Mouse (Mus musculus): ENCODE data around the gene Nsun2. TPM values are rescaled to one million over a fixed set of nuclear protein-coding genes. Genes with fewer than 3 reads are reported as not detected.
A peak's percentile ranks its signal among the peaks of the same experiment; 100 is the strongest.

Gene Nsun2
- polyA plus RNA-seq, 1 experiment from 2014 or later = 131 TPM

GRCm38 (mm10) chr13:69611398-69612174 is 78.0 kb downstream of the Nsun2 start, which contains the start of gene Srd5a1:
Gene Srd5a1, minus strand, starts transcription at chr13:69611442.
- Histone ChIP-seq H3K4me1 (ENCODE audit: insufficient read depth, low read length) (peaks cover 17% of the 10 kb centered on the region), H3K9ac (replicated peaks; ENCODE audit: low read length) (peak within 1 kb of the TSS; percentile 87), H3K36me3 (ENCODE audit: insufficient read depth, low read length) (peaks cover 23% of the 10 kb centered on the region), H3K4me3 (ENCODE audit: low read length) (peak within 1 kb of the TSS; percentile 98), H3K4me2 (replicated peaks; ENCODE audit: low read depth, low read length) (peak within 1 kb of the TSS; percentile 88), H3K9me3 (ENCODE audit: low read length) (no peaks in the 10 kb centered on the region), H3K27ac (ENCODE audit: low read length) (peak within 1 kb of the TSS; percentile 75), H3K27me3 (ENCODE audit: insufficient read depth, low read length) (no peaks in the 10 kb centered on the region)
- whole genome bisulfite sequencing = under 1% methylated on average over 69 of the region's 69 CpGs
- peak; percentile 99 for ATAC-seq (ENCODE audit: low FRiP score, low TSS enrichment)

DNA sequence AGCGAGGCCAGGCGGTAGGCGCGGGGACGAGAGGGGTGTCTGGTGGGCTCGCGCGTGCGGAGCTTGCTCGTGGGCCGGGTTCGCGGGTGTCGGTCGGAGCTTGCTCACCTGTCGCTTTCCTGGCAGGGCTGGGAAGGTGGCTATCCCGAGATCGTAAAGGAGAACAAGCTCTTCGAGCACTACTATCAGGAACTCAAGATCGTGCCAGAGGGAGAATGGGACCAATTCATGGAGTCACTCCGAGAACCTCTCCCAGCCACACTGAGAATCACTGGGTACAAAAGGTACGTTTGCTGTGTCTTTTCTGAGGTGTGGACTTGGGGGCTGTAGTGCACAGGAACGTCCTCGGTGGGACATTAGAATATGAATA is 78.6 kb downstream of the Nsun2 start:
- WGBS = under 1% methylated on average over 24 of the region's 24 CpGs
- peaks cover 28% of the 10 kb centered on the region for H3K36me3 ChIP-seq (ENCODE audit: insufficient read depth, low read length)
- peak overlapping the region; percentile 98 for H3K4me3 ChIP-seq (ENCODE audit: low read length)
- ATAC-seq (ENCODE audit: low FRiP score, low TSS enrichment) = no peak
- H3K9me3 ChIP-seq (ENCODE audit: low read length) = no peaks in the 10 kb centered on the region
- H3K27ac ChIP-seq (ENCODE audit: low read length) = peak overlapping the region; percentile 75
- H3K4me2 ChIP-seq (replicated peaks; ENCODE audit: low read depth, low read length) = peak overlapping the region; percentile 75
- peak overlapping the region; percentile 87 for H3K9ac ChIP-seq (replicated peaks; ENCODE audit: low read length)
- H3K4me1 ChIP-seq (ENCODE audit: insufficient read depth, low read length) = peaks cover 17% of the 10 kb centered on the region
- no peaks in the 10 kb centered on the region for H3K27me3 ChIP-seq (ENCODE audit: insufficient read depth, low read length)

GRCm38 (mm10) chr13:69616716-69617115 is 83.2 kb downstream of the Nsun2 start:
- WGBS = 90% methylated on average over 6 of the region's 6 CpGs
- no peak for ATAC-seq (ENCODE audit: low FRiP score, low TSS enrichment)
- Histone ChIP-seq H3K27me3 (ENCODE audit: insufficient read depth, low read length) (no peaks in the 10 kb centered on the region), H3K9ac (replicated peaks; ENCODE audit: low read length) (no peak overlapping the region), H3K9me3 (ENCODE audit: low read length) (no peaks in the 10 kb centered on the region), H3K4me2 (replicated peaks; ENCODE audit: low read depth, low read length) (no peak overlapping the region), H3K36me3 (ENCODE audit: insufficient read depth, low read length) (peaks cover 67% of the 10 kb centered on the region), H3K27ac (ENCODE audit: low read length) (no peak overlapping the region), H3K4me1 (ENCODE audit: insufficient read depth, low read length) (peaks cover 13% of the 10 kb centered on the region), H3K4me3 (ENCODE audit: low read length) (no peak overlapping the region)

DNA sequence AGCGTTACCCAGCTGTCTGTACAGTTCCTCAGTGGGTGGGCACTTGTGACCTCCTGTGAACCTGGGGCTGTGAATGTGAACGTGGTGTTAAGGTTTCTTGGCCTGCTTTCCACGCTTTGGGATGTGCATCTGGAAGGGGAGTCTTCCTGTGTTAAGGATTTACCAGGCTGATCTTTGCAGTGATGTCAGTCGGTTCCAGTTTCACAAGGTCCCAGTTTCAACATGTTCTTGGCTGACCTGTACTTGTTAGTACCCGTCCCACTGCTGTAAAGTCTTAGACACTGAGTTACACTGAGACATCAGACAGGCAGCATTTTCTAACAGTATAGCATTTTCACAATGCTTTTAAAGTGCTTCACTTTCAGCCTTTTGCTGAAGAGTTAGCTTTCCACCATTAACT is 90.3 kb downstream of the Nsun2 start:
- no peak overlapping the region for H3K4me2 ChIP-seq (replicated peaks; ENCODE audit: low read depth, low read length)
- no peaks in the 10 kb centered on the region for H3K4me1 ChIP-seq (ENCODE audit: insufficient read depth, low read length)
- ATAC-seq (ENCODE audit: low FRiP score, low TSS enrichment) = no peak
- H3K36me3 ChIP-seq (ENCODE audit: insufficient read depth, low read length) = peaks cover 79% of the 10 kb centered on the region
- no peaks in the 10 kb centered on the region for H3K27me3 ChIP-seq (ENCODE audit: insufficient read depth, low read length)
- H3K9me3 ChIP-seq (ENCODE audit: low read length) = no peaks in the 10 kb centered on the region
- 77% methylated on average over 5 of the region's 5 CpGs for WGBS
- H3K4me3 ChIP-seq (ENCODE audit: low read length) = no peak overlapping the region
- no peak overlapping the region for H3K9ac ChIP-seq (replicated peaks; ENCODE audit: low read length)
- no peak overlapping the region for H3K27ac ChIP-seq (ENCODE audit: low read length)

DNA sequence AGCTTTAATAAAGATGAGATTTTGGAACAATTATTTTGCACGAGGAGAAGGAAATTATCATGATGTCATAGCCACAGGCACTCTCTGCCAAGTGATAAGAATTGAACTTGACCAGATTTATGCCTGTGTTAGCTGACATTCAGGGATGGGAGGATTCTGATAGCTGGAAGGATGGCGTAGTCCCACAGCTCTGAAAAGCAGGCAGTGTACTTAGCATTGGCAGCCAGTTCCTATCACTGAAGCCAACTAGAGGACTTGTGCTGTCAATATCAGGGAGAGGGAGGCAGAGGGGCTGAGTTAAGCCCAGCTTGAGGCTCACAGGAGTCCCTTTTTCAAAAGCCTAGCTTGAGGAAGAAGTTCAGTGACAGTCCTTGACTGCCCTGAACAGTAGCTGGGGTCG is 91.0 kb downstream of the Nsun2 start:
- 81% methylated on average over 3 of the region's 3 CpGs for WGBS
- peaks cover 79% of the 10 kb centered on the region for H3K36me3 ChIP-seq (ENCODE audit: insufficient read depth, low read length)

DNA sequence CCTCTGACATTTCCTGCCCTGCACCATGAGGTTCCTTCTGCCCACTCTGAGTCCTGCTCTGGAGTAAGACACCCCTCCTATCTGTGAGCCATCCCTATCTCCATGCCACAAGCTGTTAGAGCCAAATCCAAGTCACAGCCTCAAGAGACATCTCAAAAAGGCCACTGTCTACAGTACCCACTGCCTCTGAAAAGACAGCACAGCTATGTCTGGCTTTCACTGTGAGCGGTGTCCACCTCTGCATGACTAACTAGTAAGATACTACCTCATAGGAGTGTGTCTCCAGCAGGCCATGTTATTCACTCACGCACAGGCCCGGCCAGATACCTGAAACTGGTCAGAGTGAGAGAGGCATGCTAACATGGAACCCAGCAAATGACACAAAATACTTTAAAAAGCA is 94.4 kb downstream of the Nsun2 start:
- Histone ChIP-seq H3K9me3 (ENCODE audit: low read length) (no peaks in the 10 kb centered on the region), H3K36me3 (ENCODE audit: insufficient read depth, low read length) (peaks cover 88% of the 10 kb centered on the region), H3K4me1 (ENCODE audit: insufficient read depth, low read length) (no peaks in the 10 kb centered on the region), H3K4me2 (replicated peaks; ENCODE audit: low read depth, low read length) (no peak overlapping the region), H3K4me3 (ENCODE audit: low read length) (no peak overlapping the region), H3K27me3 (ENCODE audit: insufficient read depth, low read length) (no peaks in the 10 kb centered on the region), H3K27ac (ENCODE audit: low read length) (no peak overlapping the region), H3K9ac (replicated peaks; ENCODE audit: low read length) (no peak overlapping the region)
- 94% methylated on average over 3 of the region's 3 CpGs for WGBS
- no peak for ATAC-seq (ENCODE audit: low FRiP score, low TSS enrichment)

More for the DNA sequence above, 91.0 kb downstream of the Nsun2 start:
- ATAC-seq (ENCODE audit: low FRiP score, low TSS enrichment) = no peak
- H3K4me3 ChIP-seq (ENCODE audit: low read length) = no peak overlapping the region
- H3K27me3 ChIP-seq (ENCODE audit: insufficient read depth, low read length) = no peaks in the 10 kb centered on the region
- H3K4me2 ChIP-seq (replicated peaks; ENCODE audit: low read depth, low read length) = no peak overlapping the region
- no peaks in the 10 kb centered on the region for H3K4me1 ChIP-seq (ENCODE audit: insufficient read depth, low read length)
- H3K9ac ChIP-seq (replicated peaks; ENCODE audit: low read length) = no peak overlapping the region
- no peaks in the 10 kb centered on the region for H3K9me3 ChIP-seq (ENCODE audit: low read length)
- H3K27ac ChIP-seq (ENCODE audit: low read length) = no peak overlapping the region

GRCm38 (mm10) chr13:69630576-69630975 is 97.0 kb downstream of the Nsun2 start:
- Histone ChIP-seq H3K4me2 (replicated peaks; ENCODE audit: low read depth, low read length) (no peak overlapping the region), H3K4me1 (ENCODE audit: insufficient read depth, low read length) (no peaks in the 10 kb centered on the region), H3K36me3 (ENCODE audit: insufficient read depth, low read length) (peaks cover 89% of the 10 kb centered on the region), H3K9me3 (ENCODE audit: low read length) (no peaks in the 10 kb centered on the region), H3K27me3 (ENCODE audit: insufficient read depth, low read length) (no peaks in the 10 kb centered on the region), H3K27ac (ENCODE audit: low read length) (no peak overlapping the region), H3K4me3 (ENCODE audit: low read length) (no peak overlapping the region), H3K9ac (replicated peaks; ENCODE audit: low read length) (no peak overlapping the region)
- 74% methylated on average over 8 of the region's 8 CpGs for WGBS
- ATAC-seq (ENCODE audit: low FRiP score, low TSS enrichment) = no peak

DNA sequence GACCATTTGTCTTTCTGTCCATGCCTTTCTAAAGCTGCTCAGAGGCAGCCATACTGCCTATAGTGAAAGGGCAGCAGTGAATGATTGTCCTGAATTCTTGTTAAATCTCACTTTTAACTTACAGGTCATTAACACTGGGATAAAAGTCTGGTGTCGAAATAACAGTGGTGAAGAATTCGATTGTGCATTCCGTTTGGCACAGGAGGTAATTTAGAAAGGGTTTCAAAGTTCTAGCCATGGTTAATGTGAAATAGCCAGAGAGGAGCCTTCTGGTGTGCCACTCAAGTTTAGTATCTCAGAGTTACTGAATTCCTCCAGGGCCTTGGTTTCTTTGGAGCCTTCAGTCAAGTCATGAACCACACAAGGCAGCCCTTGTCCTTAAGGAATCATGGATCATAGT is 97.6 kb downstream of the Nsun2 start:
- whole genome bisulfite sequencing = 92% methylated on average over 3 of the region's 3 CpGs
- Histone ChIP-seq H3K9me3 (ENCODE audit: low read length) (no peaks in the 10 kb centered on the region), H3K27me3 (ENCODE audit: insufficient read depth, low read length) (no peaks in the 10 kb centered on the region), H3K4me1 (ENCODE audit: insufficient read depth, low read length) (no peaks in the 10 kb centered on the region), H3K9ac (replicated peaks; ENCODE audit: low read length) (no peak overlapping the region), H3K36me3 (ENCODE audit: insufficient read depth, low read length) (peaks cover 88% of the 10 kb centered on the region), H3K4me2 (replicated peaks; ENCODE audit: low read depth, low read length) (no peak overlapping the region), H3K4me3 (ENCODE audit: low read length) (no peak overlapping the region), H3K27ac (ENCODE audit: low read length) (no peak overlapping the region)
- no peak for ATAC-seq (ENCODE audit: low FRiP score, low TSS enrichment)

GRCm38 (mm10) chr13:69631659-69632058 is 98.1 kb downstream of the Nsun2 start:
- ATAC-seq (ENCODE audit: low FRiP score, low TSS enrichment) = no peak
- Histone ChIP-seq H3K27ac (ENCODE audit: low read length) (no peak overlapping the region), H3K4me2 (replicated peaks; ENCODE audit: low read depth, low read length) (no peak overlapping the region), H3K4me1 (ENCODE audit: insufficient read depth, low read length) (no peaks in the 10 kb centered on the region), H3K9me3 (ENCODE audit: low read length) (no peaks in the 10 kb centered on the region), H3K27me3 (ENCODE audit: insufficient read depth, low read length) (no peaks in the 10 kb centered on the region), H3K4me3 (ENCODE audit: low read length) (no peak overlapping the region), H3K9ac (replicated peaks; ENCODE audit: low read length) (no peak overlapping the region), H3K36me3 (ENCODE audit: insufficient read depth, low read length) (peaks cover 82% of the 10 kb centered on the region)
- 76% methylated on average over 4 of the region's 4 CpGs for WGBS

DNA sequence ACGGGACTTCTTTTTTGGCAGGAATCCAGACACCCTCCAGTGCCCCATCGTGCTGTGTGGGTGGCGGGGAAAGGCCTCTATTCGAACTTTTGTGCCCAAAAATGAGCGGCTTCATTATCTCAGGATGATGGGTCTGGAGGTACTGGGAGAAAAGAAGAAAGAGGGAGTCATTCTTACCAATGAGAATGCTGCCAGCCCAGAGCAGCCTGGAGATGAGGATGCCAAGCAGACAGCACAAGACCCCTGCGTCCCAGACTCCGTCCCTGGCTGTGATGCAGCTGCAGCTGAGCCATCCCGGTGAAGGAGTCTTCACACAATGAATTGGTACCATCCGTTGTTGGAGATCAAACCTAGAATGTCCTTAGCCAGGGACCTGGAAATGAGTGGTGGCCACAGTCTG is 100.0 kb downstream of the Nsun2 start:
- no peak overlapping the region for H3K4me2 ChIP-seq (replicated peaks; ENCODE audit: low read depth, low read length)
- H3K36me3 ChIP-seq (ENCODE audit: insufficient read depth, low read length) = peaks cover 77% of the 10 kb centered on the region
- WGBS = 91% methylated on average over 9 of the region's 9 CpGs
- no peak overlapping the region for H3K4me3 ChIP-seq (ENCODE audit: low read length)
- no peaks in the 10 kb centered on the region for H3K9me3 ChIP-seq (ENCODE audit: low read length)
- H3K27me3 ChIP-seq (ENCODE audit: insufficient read depth, low read length) = no peaks in the 10 kb centered on the region
- H3K4me1 ChIP-seq (ENCODE audit: insufficient read depth, low read length) = no peaks in the 10 kb centered on the region
- ATAC-seq (ENCODE audit: low FRiP score, low TSS enrichment) = no peak
- H3K9ac ChIP-seq (replicated peaks; ENCODE audit: low read length) = no peak overlapping the region
- no peak overlapping the region for H3K27ac ChIP-seq (ENCODE audit: low read length)
